Mouse (Mus musculus) G1E (cell line): ENCODE measurements around the gene Traf3ip1.
A peak's percentile ranks its signal among the peaks of the same experiment; 100 is the strongest.

Experiments
- CTCF ChIP-seq: IDR thresholded peaks from 2 replicates; pipeline ENCODE4 v1.5.1; 2012; ENCODE audit warnings: low read depth, low read length, inconsistent platforms, mixed read lengths
- GATA1 ChIP-seq: IDR thresholded peaks from 2 replicates; pipeline ENCODE4 v1.6.1; 2012; ENCODE audit warnings: borderline replicate concordance, low read length, inconsistent platforms, mixed read lengths
- GATA2 ChIP-seq: IDR thresholded peaks from 2 replicates; pipeline ENCODE4 v1.6.1; 2012; ENCODE audit warnings: low read depth, low read length, inconsistent platforms, borderline replicate concordance
- TAL1 ChIP-seq: conservative IDR thresholded peaks from 2 replicates; pipeline ENCODE4 v1.6.1; 2012; ENCODE audit warnings: low read depth, low read length, inconsistent platforms, mixed read lengths

DNA sequence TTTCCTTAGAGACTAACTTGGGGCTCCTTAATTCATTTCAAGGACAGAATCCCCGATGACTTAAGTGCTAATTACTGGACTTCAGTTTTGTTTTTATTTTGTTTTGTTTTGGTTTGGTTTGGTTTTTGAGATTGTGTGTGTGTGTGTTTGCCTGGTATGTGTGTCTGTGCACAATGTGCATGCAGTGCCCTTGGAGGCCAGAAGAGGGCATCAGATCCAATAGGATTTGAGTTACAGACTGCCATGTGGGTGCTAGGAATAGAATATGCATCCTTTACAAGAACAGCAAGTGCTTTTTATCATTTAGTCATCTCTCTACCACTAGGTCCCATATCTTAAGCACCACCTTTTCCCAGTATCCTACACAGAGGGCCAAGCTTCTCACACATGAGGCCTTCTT is 15.5 kb upstream of the Traf3ip1 start:
- peak; percentile 12; the same call in 1 of the 2 replicates for TF ChIP-seq CTCF
- no peak for TF ChIP-seq GATA1
- no peak for TF ChIP-seq TAL1
- no peak for TF ChIP-seq GATA2
